Mouse (Mus musculus) urinary bladder, postnatal 25 days (tissue): ENCODE measurements at regions not wholly inside any gene's neighbourhood (a gene's known extent, or its start where the extent isn't known, plus 50 kb on each side); places are given as distances from the start of the nearest gene placed in this dataset.

Experiments
- DNase-seq: peaks from one replicate; pipeline ENCODE4 v3.0.0; 2022; ENCODE audit warnings: low spot score

DNA sequence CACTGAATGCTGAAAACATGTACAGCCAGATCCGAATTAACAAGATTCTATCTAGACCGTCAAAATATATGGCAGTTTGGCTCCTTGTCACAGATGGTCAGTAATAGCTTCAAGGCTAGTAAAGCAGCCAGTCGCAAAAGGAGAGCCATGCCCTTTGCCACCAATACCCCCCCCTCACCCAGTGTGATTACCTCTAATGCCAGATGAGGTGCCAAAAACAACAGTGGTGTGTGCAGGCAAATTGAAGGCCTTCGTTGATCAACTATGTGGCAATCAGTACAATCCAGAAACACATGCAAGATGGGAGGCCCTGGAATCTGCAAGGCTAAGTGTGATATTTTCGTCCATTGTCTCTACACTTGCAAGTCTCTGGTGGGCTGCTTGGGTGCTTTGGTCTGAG lies 75.8 kb upstream of the Kcnd3 start:
- DNase-seq: no peak

GRCm38 (mm10) chr3:105380818-105381217 lies 71.3 kb upstream of the Kcnd3 start:
- DNase-seq: no peak

DNA sequence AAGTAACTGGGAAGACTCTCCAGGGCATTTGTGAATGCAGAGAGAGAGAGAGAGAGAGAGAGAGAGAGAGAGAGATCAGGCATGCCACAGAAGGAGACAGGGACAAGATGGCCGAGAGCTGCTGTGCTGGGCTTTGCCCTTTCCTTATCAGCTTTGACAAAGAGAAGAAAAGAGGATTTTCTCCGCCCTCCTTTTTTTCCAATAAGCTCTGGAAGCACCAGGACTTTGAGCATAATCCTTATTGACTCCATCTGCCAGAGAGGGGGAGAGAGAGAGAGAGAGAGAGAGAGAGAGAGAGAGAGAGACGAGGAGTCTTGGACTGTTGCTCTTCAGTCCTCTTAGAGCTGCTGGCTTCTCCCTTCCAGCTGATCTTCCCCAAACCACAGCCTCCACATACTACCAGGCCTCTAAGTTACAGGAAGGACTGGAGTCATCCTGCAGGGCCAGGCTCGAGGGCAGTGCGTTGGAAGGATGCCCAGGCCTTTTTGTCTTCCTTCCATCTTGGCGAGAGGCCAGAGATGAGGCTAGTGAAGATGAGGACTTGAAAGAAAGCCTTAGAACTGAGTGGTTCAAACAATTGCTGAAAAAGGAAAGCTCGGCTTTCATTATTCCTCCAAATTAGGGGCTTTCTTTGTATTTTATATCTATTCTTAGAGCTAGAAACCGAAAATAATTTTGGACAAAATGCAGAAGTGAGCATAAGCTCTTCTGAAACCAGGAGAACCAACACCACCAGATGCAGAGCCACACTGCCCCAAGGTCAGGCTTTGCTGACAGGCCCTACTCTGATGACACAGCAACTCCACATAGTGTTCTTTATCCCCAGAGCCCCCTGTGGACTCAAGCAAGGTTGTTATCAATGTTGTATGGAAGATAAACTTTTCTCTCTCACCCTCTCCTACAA lies 59.3 kb upstream of the Kcnd3 start:
- peak; percentile 33 for DNase-seq
